Mouse (Mus musculus) c-Kit-positive CD71-positive TER-119-negative erythroid progenitor cells, embryonic 14.5 days (primary cell): ENCODE measurements around the gene Gm43951.

Experiments used
- DNase-seq: peaks from one replicate; pipeline ENCODE4 v3.0.0-alpha.2; 2013; ENCODE audit warnings: low read depth

Gm43951 gene

GRCm38 (mm10) chr11:72206341-72207203, at the start of gene Gm43951:
Gene Gm43951 (minus strand): TSS chr11:72206840.
- DNase-seq: no peak

GRCm38 (mm10) chr11:72256441-72256840, 49.8 kb upstream of the Gm43951 start:
- DNase-seq: no peak

DNA sequence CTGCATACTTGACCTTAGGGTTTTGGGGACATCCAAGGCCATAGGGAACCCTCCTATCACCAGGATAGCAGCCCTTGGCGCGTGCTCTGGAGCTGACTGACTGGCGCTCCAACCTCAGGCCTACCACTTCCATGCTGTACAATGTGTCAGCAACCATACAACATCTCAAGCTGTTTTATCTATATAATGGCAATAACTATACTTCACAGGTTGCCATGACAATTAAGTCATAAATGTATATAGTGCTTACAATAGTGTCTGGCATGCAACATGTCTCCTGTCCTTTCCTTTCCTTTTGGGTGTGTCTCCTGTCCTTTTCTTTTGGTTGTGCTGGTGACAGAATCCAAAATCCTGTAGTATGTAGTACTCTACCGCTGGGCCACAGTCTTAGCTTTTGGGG, 49.0 kb upstream of the Gm43951 start:
- DNase-seq: no peak

DNA sequence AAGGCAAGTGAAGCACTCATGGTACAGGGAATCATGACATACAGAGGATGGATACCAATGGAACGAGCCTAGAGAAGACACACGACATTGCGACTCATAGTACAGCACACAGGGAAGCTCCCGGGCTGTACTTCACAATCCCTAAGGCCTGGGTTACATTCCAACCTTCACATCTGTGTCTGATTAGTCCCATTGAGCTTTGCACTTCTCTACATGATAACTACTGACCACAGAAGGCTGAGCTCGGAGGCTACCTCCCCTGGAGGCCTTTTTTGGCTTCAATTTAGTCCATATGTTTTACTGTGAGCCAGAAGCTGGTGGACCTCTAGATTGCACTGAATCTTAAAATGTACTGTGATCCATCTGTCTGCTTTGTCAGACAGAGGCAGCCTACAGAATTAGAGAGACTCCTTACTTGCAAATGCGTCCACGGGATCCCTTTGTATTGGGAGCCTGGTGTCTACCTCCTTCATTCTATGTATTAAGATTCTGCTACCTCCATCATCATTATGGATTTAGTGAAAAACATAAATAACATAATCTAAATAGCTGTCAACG, 38.6 kb upstream of the Gm43951 start:
- no peak for DNase-seq

DNA sequence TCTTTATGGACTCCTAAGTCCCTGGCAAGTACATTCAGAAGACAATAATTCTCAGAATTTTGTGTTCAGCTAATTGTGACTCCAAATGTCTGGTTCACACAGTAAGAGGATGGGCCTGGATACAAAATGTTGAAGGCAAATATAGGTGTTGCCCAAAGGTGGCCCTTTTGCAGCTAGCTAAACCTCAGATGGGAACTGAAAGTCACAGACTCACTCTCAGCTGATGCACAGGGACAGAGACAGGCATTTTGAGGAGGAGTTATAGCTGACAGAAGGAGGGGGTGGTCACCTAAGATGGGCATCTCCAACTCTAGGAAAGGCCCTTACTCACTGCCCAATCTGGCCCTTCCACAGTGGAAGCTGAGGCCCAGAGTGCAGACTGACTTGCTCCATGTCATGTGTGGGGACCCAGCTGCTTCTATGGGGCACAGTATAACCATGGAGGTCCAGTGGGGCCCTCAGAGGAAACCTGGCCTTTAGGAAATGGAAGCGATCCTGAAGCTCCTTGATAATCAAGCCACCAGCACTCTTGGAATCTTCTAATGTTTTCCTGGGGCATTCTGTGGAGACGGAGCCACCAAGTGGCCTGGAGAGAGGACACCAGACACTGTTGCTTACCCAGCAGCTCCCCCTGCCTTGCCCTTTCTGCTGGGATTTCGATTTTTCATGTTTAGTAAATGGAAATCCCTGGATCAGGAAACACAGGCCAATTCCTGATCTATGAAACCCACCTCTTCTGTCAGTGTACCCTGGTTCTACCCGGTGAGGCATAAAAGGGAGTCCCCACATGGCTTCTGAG, 33.6 kb upstream of the Gm43951 start:
- DNase-seq: no peak

GRCm38 (mm10) chr11:72234013-72234412, 27.4 kb upstream of the Gm43951 start:
- no peak for DNase-seq

DNA sequence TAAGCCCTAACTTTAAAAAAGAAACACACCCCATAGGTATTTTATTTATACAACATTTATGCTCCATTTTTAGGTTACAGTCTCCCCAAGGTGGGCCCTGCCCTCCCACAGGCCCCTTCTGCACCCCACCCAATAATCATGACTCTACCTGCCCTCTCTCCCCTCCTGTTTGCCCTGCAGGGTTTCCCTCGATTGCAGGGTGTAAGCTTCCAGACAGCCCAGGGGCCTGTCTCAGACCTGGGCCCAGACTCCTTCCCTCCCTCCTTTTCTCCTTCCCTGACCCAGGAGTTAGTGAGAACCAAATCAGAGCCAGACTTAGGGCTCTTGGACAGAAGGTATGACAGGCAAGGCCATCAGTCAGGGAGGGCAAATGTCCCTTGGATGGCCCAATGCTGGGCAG, 26.4 kb upstream of the Gm43951 start:
- no peak for DNase-seq

DNA sequence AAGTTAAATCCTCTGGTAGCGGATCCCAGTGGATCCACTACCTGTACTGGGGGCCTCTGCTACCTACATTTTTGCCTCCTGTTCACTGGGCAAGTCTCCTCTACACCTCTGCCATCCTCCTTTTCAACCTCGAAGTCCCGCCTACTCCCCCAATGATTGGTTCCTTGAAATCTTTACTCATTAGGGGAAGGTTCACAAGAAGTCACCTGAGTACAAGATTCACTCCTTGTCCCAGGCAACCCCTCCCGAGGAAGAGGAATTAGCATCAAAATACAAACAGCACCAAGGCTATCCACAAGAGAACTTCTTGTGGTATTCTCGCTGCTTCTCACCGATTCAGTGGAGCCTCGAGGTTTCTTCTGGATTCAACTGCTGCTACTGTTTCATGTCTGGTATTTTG, 25.4 kb upstream of the Gm43951 start:
- DNase-seq: no peak

- DNase-seq: no peak
These were observed 21.9 kb upstream of the Gm43951 start for GRCm38 (mm10) chr11:72228513-72228912.

DNA sequence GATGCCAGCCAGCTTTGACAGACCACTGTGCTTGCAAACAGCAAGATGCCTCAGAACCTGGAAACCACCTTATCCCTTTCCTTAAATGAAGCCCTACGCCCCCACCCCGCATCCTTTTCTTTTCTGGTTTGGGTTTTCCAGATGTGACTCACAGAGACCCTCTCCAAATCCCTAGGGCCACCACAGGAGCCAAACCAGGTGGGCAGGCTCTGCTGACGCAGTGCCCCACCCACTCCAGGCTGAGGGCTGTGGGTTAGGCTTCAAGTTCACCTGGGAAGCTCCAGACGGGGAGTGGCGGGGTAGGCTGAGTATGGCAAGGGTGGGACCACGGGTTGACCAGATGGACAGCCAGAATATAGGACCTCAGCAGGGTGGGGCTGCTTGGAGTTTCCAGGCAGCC, 20.3 kb upstream of the Gm43951 start:
- DNase-seq: no peak

- DNase-seq: no peak
These were observed 19.6 kb upstream of the Gm43951 start for GRCm38 (mm10) chr11:72226020-72226791.

GRCm38 (mm10) chr11:72224865-72225264, 18.2 kb upstream of the Gm43951 start:
- DNase-seq: no peak

GRCm38 (mm10) chr11:72223414-72223813, 16.8 kb upstream of the Gm43951 start:
- DNase-seq: no peak

GRCm38 (mm10) chr11:72221278-72221677, 14.6 kb upstream of the Gm43951 start:
- DNase-seq: peak; percentile 54

- DNase-seq: no peak
These were observed 10.5 kb upstream of the Gm43951 start for GRCm38 (mm10) chr11:72217116-72217515.

GRCm38 (mm10) chr11:72215410-72215797, 8.8 kb upstream of the Gm43951 start, which contains the start of gene Med31:
Gene Med31 (minus strand): TSS chr11:72215592.
- no peak for DNase-seq

DNA sequence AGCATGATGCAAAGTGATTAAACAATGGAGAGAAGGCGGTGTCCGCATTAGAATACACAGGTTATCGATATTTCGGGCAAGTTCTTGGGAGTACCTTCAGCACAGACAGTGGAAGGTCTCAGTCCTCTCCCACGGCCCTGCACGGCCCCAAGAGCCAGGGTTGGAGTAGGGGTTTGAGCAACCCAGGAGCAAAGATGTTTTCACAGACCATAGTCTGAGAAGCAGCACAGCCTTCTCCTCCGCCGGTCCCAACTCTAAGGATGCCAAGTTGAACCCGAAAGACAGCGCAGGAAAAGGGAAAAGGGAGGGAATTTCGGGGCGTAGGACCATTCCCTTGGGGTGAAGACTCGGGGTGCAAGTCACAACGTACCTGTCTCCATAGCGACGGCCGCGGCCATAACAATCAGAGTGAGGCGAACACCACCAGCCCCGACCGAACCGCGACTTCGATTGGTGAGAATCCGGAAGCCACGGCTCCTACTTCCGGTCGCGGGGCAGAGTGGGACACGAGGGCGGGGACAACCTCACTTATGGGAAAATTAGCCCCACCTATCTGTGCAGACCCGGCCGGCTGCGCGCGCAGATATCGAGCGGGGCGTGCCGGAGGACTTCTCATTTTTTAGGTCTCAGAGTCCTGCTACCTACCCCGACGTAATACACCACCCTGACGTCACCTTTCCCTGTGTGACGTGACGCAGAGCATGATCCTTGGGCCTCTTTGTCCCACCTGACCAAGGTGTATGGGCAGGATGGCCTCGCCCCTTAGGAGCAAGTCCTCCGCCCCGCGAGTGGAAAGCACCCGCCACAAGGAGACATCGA, 8.2 kb upstream of the Gm43951 start:
- DNase-seq: peak; percentile 93

DNA sequence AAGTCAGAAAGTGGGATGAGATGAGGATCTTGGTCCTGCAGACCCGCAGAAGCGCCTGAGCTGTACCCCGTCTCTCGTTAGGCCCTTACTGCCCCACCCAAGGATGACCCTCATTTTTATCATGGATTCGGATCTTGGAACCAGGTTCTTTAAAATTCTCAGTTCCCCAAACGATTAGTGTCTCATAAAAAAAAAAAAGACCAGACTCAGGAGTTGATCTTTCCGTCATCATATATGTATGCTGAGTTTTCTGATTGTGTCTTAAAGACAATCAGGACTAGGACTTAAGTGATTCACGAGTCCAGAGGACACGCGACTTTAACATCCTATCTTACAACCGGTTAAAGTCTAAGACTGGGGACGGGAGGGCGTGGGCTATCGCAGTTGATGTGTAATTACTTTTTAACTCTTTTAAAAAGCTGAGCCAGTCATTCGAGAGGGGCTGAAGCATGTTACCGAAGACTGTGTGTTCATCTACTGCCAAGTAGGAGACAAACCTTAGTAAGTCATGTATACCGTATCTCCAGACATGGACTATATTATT, 1.3 kb upstream of the Gm43951 start:
- DNase-seq: no peak

DNA sequence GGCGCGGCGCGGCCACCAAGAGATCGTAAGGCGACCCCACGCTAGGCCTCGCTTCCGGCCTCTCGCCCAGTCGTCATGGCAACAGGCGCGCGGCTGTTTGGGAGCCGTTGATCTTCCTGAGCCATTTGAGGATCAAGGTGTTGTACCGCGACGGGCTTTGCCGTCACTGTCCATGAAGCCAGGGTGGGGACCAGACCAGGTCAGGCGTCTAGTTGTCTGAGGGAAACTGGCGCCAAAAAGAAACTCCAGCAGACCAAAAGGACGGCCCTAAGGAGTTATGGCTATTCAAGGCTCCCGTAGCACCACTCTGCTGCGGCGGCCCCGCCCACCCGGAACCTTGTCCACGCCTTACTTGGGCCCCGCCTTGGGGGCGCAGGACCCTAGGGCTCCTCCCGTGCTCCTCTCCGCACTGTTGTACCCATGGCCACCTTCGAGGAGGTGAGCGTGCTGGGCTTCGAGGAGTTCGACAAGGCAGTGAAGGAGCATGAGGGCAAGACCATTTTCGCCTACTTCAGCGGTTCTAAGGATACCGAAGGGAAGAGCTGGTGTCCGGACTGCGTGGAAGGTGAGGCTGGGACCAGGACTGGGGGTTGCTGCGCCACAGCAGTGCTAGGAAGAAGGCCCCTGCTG, 679 bp upstream of the Gm43951 start, which contains the start of the genes 4933427D14Rik and Txndc17:
Gene 4933427D14Rik, minus strand, starts transcription at position 256 of the 630 bp plus-strand sequence.
Gene Txndc17, plus strand, starts transcription at position 344 of the 630 bp plus-strand sequence.
- DNase-seq: peak; percentile 70

- no peak for DNase-seq
These were observed 1.4 kb downstream of the Gm43951 start for GRCm38 (mm10) chr11:72205256-72205655.
